Mouse (Mus musculus) brain, embryonic 14.5 days (tissue): ENCODE data around the gene Ccdc62. TPM values are rescaled to one million over a fixed set of nuclear protein-coding genes. Genes with fewer than 3 reads are reported as not detected.
A peak's percentile ranks its signal among the peaks of the same experiment; 100 is the strongest.

Source experiments
- DNase-seq: peaks from one replicate; pipeline ENCODE4 v3.0.0-alpha.2; 2011; ENCODE audit warnings: low read depth
- CTCF ChIP-seq: fragments of 200-500 bp; IDR thresholded peaks from 2 replicates; pipeline ENCODE4 v1.5.1; 2012; ENCODE audit warnings: inconsistent platforms, mild to moderate bottlenecking, moderate library complexity, borderline replicate concordance; ENCODE audit not compliant: insufficient read depth, insufficient read length; ENCODE audit errors: extremely low read depth
- POLR2A ChIP-seq: fragments of 200-500 bp; IDR thresholded peaks from 2 replicates; pipeline ENCODE4 v1.6.1; 2012; ENCODE audit warnings: mild to moderate bottlenecking, inconsistent platforms, borderline replicate concordance; ENCODE audit not compliant: poor library complexity, insufficient read depth, insufficient read length, severe bottlenecking; ENCODE audit errors: extremely low read depth
- polyA plus RNA-seq: library from polyadenylated mRNA; depleted of rRNA; stranded (reverse); fragments of >200 nt; gene quantifications from 2 replicates; pipeline ENCODE4 v1.2.3, GENCODE M21; 2012

The Ccdc62 gene
- polyA plus RNA-seq, 1 experiment, result 7.1 TPM

DNA sequence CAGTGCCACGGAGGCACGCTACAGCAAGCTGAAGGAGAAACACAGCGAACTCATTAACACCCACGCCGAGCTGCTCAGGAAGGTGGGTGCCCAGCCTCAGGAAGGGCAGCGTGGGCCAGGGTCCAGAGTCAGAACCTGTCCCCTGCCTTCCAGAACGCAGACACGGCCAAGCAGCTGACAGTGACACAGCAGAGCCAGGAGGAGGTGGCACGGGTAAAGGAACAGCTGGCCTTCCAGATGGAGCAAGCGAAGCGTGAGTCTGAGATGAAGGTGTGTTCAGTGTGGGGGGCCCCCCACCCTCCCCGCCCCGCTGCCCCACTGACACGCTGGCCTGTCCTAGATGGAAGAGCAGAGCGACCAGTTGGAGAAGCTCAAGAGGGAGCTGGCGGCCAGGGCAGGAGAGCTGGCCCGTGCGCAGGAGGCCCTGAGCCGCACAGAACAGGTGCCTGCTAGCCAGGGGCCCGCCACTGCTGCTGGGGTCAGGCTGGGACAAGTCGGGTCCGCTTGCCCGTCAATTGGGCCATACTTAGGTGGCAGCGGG, 66.8 kb downstream of the Ccdc62 start:
- no peak for TF ChIP-seq POLR2A
- no peak for TF ChIP-seq CTCF

DNA sequence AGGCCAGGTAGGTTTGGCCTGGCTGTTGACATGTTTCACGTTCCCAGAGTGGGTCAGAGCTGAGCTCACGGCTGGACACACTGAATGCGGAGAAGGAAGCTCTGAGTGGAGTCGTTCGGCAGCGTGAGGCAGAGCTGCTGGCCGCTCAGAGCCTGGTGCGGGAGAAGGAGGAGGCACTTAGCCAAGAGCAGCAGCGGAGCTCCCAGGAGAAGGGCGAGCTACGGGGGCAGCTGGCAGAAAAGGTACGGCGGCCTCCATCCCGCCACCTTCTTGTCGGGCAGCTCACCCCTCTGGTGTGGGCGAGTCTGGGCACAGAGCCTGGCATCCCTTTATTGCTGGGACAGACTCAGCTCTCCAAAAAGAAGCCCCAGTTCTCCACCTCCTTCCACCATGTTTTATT, 67.3 kb downstream of the Ccdc62 start:
- peak; percentile 74 for DNase-seq
- TF ChIP-seq CTCF (no peak), POLR2A (no peak)

More for the DNA sequence above, 66.8 kb downstream of the Ccdc62 start:
- DNase-seq, result peak; percentile 71

DNA sequence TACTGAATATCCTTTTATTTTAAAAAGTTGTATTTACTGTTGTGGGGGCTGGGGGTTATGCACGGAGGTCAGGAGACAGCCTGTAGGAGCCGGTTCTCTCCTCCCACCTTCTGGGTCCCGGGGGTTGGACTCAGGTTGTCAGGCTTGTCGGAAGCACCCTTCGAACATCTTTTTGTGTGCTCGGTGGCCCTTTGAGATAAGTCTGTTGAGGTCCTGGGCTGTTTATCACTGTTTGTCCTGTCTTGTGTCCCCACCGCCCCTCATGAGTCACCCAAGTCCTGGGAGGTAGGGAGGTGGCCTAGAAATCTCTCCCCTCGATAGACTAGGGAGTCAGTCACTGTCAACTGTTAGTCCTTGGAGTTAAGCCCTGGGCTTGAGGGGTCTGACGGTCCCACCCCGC, 67.9 kb downstream of the Ccdc62 start:
- TF ChIP-seq POLR2A, result no peak
- no peak for DNase-seq

DNA sequence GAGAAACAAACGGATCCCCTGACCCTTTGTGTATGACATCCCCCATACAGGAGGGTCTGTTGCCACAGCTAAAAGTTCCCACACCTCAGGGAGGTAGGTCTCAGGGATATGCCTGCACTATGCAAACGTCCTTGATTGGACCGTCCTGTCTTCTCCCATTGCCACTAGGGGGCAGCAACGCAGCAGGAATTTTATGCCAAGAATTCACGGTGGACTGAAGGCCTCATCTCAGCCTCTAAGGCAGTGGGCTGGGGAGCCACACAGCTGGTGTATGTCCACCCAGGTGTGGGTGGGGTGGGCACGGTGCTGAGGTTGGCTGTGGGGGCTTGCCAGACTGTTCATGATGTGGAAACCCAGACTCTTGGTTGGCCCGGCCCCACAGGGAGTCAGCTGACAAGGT, 70.3 kb downstream of the Ccdc62 start:
- TF ChIP-seq CTCF, result peak; percentile 97
- TF ChIP-seq POLR2A, result no peak
- DNase-seq, result peak; percentile 92

DNA sequence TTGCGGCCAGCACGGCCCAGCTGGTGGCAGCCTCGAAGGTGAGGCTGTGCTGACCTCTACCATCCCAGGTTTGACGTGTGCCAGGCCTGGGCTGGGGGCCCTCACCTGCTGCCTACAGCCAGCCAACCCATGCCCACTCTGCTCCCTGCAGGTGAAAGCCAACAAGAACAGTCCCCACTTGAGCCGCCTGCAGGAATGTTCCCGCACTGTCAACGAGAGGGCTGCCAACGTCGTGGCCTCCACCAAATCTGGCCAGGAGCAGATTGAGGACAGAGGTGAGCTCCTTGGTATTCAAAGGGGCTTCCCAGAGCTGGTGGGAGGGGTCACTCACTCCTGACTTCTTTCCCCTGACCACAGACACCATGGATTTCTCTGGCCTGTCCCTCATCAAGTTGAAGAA, 70.8 kb downstream of the Ccdc62 start:
- DNase-seq, result no peak
- TF ChIP-seq CTCF (no peak), POLR2A (no peak)

DNA sequence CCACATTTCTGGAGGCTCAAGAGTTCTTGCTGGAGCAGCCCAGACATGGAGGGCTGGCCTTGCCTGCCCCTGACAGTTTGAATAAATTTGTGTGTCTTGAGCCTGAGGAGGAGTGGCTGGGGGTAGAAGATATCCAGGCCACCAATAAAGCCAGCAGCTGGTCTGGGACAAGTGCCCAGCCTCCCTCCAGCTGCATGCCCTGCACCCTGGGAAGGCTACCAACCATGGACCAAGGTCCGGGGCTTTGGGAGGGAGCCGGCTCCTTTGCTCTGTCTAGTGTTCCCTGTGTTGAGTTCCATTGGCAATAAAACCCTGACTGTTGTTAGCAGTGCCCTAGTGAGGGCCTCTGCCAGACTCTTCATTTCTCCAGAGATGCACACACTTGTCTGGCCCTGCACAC, 72.4 kb downstream of the Ccdc62 start:
- DNase-seq, result no peak
- no peak for TF ChIP-seq POLR2A
- no peak for TF ChIP-seq CTCF

DNA sequence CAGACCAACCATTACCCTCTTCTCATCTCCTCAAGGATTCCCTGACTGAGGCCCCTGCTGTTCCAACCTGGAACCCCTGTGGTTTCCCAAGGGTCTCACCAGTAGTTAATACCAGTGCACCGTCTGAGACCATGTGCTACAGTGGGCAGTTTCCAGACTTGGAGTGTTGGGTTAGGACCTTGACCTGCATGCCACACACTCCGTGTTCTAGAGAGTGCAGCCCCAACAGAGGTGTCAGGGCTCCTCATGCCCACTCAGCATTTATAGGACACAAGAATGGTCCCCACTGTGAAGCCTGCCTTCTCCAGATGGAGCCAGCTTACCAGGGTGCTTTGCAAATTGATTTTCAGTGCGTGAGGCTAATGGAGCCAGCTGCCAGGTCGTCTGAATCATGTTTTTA, 72.9 kb downstream of the Ccdc62 start:
- no peak for DNase-seq
- TF ChIP-seq POLR2A, result no peak
- TF ChIP-seq CTCF, result no peak

DNA sequence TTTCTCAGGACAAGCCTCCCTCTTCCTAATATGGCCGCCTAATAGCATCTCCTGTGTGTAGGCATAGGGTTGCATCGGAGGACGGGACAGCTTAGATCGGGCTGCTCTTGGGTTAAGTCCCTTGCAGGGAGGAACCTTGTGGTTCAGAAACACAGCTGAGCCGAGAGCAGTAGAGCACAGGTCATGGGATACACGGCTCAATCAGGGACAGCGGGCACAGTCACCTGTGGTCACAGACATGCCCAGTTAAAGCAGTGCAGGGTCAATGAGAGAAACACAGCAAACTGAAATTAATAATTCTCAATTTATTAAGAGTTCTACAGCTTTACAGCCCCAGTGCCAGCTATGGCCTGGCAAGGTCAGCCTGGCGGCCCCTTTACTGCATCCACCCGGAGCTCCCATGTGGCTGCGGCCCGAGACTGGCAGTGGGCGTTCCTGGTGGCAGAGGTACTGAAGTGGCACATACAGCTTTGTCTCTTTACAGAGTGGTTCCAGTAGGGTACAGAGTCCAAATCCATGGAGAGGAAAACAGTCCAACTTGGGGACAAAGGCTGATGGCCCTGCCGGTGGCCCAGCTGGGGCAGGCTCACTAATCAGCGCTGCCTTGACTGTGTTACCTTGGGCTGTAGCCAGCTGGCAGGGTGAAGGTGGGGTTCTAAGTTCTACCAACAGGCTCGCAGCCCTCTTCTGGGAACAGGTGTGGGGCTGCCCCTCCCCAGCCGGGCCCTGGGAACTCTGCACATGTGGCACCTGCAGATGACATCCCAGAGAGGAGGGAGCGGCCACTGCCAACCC, 74.1 kb downstream of the Ccdc62 start:
- TF ChIP-seq POLR2A (no peak), CTCF (no peak)
- DNase-seq, result peak; percentile 69

DNA sequence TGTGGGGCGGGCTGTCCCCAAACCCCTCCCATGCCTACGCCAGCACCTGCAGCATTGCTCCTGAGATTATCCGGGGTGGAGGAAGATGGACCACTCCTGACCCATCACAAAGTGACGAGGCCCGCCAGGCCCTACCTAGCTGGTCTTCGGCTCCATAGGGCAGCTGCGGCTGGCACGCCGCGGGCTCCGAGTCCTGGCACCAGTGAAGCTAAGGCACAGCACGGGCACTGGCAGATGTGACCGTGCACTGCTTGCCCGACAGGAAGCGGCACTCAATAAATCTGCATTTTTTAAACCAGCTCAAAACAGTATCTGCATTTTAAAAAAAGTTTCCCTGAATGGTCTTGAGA, 74.6 kb downstream of the Ccdc62 start:
- no peak for DNase-seq
- TF ChIP-seq CTCF (no peak), POLR2A (no peak)

DNA sequence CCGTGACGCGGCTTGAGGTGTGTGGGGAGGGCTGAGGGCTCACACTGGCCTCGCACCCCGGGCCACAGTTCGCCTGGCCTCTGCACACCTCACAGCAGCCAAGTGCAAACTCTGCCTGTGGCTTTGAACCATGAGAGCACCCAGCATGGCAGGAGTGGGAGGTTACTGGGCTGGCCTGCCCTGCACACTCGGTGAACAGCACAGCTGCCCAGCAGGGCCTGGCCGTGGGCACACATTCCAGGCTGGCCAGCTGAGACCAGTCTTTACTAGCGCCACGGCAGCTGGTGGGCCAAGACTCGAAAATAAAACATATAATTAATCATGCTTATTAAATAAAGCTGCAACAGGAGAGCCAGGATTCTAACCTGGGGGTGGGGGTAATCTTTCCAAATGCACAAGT, 75.1 kb downstream of the Ccdc62 start:
- no peak for DNase-seq

DNA sequence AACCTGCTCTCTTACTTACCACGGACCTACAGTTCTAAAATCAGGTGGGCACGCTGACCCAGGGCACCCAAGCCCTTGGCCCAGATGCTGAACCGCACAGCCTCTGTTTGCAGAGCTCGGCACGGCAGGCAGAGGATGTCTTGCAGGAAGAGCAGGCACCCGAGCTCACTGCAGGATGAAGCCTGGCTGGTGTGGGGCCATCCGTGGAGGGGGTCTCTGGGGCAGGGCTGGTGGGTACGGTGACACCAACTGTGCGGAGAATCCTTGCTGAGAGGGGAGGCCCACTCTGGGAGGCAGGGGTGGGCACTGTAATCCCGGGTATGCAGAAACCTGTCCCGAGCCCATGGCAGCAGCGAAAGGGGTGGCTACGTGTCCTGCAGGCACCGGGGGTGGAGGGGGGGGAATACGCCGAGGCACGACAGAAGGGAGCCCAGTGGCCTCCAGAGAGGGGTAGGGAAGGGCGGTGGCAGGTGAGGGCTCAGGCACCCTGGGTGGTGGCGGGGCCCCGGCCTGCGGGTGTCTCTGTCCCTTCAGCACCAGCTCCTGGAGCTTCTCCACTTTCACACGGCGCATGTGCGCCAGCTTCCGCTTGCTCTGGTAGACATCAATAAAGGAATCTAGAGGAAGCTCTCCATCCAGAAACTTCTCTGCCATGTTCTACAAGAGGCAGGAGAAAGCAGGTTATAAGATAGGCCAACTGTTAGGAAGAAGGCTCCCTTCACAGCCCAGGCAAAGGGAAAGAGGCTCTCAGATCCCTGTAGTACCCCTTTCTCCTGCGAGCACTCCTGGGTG, 75.8 kb downstream of the Ccdc62 start:
- no peak for DNase-seq
- no peak for TF ChIP-seq CTCF
- no peak for TF ChIP-seq POLR2A

More for the DNA sequence above, 75.1 kb downstream of the Ccdc62 start:
- no peak for TF ChIP-seq POLR2A
